Mouse (Mus musculus) gastrocnemius, adult 18-20 months (tissue): ENCODE measurements around the gene Abcb9. TPM values are rescaled to one million over a fixed set of nuclear protein-coding genes. Genes with fewer than 3 reads are reported as not detected.
A peak's percentile ranks its signal among the peaks of the same experiment; 100 is the strongest.

Experiments
- DNase-seq: peaks from one replicate; pipeline ENCODE4 v3.0.0; 2021; ENCODE audit warnings: low spot score
- total RNA-seq, 2 experiments: library from RNA; stranded (reverse); gene quantifications; 2 replicates each; pipeline ENCODE4 v1.2.3; 2021

Abcb9 gene
- total RNA-seq, 2 experiments from 2014 or later: 8.4 to 8.9 TPM

GRCm38 (mm10) chr5:124093852-124094604 is 1.6 kb downstream of the Abcb9 start:
- DNase-seq: no peak

DNA sequence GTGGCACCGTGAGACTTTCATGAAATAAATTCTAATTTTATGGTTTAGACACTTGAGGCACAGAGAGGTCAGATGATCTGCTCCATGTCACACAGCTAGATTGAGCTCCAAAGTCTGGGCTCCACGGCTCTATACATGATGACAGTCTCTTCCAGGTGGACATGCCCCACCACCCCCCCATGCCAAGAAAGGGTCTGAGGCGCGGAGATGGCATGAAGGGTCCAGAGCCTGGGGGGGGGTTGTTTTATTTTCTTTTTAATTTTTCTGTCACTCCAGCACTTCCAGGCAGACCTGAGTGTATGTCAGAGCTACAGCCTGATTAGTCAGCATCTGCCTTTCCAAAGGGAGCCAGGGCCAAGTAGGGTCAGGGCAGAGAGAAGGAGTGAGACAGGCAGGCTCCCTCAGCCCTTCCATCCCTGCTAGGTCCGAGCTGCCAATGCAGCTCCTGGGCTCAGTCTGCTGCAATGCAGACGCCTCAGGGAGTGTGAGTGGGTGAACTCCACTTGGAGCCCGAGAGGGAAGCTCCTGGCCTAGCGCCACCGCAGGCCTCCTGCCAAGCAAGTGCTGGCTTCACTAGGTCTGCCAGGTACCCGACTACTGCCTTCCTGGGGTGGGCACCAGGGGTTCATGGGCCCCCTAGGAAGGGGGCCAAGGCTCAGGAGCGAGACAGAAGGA is 2.3 kb downstream of the Abcb9 start:
- peak; percentile 42 for DNase-seq

DNA sequence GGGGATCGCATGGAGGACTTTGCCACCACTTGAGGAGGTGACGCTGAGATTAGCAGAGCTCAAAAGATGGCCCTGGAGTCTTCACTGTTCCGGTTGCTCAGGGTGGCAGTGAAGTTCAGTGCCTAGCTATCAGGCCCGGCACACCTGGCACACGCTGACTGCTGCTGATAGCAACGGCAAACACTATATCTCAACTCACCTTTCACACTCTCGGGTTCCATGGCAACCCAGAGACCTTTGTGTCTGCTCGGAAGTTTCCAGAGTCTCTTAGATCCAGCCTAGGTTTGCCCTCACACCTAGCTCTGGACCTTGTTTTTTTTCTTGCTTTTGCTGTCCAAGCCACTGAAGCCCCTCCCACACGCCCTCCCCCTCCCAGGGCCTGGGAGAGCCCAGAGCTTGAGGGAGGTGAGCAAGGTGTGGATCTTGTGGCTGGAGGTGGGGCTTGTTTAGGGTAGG is 3.6 kb downstream of the Abcb9 start:
- DNase-seq: no peak

GRCm38 (mm10) chr5:124089868-124090267 is 5.7 kb downstream of the Abcb9 start:
- peak; percentile 61 for DNase-seq

GRCm38 (mm10) chr5:124086876-124087275 is 8.7 kb downstream of the Abcb9 start:
- DNase-seq: no peak

- peak; percentile 28 for DNase-seq
Measured at GRCm38 (mm10) chr5:124085513-124085912, 10.1 kb downstream of the Abcb9 start.

DNA sequence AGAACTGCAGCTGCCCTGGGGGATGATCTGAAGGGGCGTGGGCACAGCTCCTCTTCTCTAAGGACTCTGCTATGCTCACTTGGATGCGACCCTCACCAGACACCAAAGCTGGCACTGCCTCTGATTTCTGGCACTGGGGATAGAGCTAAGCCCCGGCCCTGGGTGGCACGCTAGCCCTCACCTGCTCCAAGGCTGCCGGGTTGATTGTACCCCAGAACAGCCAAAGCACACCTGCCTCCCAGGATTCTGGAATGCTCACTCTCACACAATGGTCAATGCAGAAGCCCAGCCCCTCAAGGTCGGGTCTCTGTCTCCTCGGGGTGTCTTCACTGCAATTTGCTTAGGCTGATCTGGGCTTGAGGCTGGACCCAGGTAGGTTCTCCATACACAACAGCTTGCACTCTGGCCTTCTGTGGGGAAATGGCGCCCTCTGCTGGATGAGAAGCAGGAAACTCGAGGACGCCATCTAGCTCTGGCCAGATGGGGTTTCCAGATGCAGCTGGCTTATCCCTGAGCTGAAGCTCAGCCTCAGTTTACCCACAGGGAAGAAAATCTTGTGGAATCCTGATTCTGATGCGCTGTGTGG is 10.9 kb downstream of the Abcb9 start:
- DNase-seq: peak; percentile 88

GRCm38 (mm10) chr5:124083850-124084587 is 11.6 kb downstream of the Abcb9 start:
- DNase-seq: no peak

DNA sequence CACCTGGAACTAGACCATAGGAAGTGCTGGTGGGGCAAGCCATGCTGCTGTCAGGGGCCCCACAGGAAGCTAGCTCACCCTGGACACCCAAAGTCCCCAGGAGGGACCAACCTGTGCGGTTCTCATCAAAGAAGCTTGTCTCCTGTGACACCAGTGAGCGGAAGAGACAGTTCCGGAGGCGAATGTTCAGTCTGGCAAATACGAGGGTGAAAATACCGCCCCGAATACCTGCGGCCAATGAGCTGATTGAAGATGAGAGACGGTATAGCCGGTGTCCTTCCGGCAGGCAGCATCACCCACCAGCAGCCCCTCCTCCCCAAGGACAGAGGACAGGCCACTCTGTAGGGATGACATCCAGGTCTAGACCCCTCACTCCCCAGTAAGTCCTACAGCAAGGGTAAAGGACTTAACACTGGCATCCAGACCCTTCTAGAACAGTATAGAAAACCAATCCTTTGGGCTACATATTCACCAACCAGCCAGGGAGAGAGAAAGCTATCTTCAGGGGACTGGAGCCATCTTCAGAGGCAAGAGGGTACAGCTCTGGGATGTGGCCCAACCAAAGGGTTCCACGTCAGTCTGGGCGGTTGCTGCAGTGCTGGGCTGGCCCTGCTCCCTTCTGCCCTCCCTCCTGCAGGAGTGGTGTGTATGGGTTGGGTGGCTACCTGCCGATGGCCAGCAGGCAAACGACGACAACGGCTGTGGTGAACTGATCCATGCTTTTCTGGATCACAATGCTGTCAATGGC is 12.5 kb downstream of the Abcb9 start:
- no peak for DNase-seq

DNA sequence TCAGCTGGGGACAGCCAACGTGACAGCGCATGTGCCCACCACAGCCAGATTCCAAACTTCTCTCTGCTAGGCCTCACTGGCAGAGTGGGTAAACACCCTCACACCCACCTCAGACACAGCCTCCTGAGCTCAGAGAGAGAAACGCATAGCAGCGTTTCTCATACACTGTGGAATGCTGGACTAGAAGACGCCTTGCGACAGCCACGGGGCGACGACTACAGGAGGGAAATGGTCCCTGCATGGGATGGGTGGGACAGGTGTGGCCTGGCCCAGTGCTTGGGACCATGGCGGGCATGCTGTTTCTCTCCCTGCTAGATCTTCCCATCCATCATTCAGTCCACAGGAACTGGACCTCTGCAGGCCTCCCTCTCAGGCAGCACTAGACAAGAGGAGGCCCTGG is 13.2 kb downstream of the Abcb9 start:
- DNase-seq: no peak

- no peak for DNase-seq
Measured at GRCm38 (mm10) chr5:124079880-124080279, 15.7 kb downstream of the Abcb9 start.

DNA sequence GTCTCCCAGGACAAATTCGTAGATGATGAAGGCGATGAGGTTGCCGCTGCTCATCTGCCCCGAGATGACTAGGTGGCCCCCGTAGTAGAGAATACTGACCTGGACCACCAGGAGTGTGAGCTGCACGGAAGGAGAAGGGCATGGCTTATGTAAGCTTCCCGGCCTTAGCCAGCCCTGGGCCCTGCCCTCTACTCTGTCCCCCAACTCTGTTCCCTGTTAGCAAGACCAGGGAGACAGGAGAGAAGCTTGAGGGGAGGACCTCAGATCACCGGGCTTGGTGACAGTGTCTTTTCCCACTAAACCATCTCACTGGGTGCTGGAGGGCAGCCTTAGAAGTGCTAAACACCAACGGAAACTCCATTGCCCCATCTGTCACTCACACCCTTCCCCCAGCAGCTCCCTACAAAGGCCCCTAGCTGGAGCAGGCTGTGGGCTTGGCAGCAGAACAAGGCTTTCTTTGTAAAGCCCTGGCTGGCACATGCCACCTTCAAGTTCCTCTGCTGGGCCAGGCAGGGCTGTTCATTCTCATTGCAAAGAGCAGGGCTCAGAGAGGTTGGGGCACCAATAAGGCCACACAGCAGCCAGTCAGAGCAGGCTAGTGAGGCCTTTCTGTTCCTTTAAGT is 16.7 kb downstream of the Abcb9 start:
- no peak for DNase-seq

GRCm38 (mm10) chr5:124077856-124078460 is 17.6 kb downstream of the Abcb9 start:
- no peak for DNase-seq

GRCm38 (mm10) chr5:124077241-124077640 is 18.4 kb downstream of the Abcb9 start:
- no peak for DNase-seq

DNA sequence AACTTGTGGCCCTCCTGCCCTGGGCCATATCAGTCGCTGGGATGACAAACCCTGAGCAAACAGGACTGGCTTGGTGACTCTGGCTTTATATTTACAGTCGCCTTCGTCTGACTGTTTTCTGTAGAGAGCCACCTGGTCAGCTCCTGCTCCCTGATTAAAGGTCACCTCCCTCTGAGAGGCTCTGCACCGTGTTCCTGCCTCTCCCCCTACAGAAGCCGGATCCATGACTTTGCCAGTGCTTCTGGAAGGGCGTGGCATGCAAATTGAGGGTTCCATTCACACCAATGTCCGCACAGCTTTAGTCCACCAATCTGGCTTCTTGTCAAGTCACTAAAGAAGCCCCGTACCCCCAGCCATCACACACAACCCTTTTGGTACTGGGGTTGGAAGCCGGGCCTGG is 19.0 kb downstream of the Abcb9 start:
- DNase-seq: no peak

DNA sequence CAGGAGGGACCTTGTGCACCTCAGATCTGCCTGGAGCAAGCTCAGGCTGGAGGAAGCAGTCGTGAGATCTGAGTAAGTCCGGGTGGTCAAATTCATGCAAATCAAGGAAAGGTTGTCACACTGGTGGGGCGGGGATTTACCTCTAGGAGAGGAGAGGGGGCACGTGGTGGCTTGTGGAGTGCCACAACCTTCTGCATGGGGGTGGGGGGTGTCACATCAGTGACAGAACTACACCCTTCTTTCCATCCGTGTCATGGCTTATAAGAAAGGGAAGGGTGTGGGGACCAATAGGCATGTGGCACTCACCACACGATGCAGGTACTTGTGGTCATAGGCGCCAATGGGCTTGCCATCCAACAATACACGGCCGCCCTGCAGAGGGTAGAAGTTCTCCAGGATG is 19.9 kb downstream of the Abcb9 start:
- no peak for DNase-seq

DNA sequence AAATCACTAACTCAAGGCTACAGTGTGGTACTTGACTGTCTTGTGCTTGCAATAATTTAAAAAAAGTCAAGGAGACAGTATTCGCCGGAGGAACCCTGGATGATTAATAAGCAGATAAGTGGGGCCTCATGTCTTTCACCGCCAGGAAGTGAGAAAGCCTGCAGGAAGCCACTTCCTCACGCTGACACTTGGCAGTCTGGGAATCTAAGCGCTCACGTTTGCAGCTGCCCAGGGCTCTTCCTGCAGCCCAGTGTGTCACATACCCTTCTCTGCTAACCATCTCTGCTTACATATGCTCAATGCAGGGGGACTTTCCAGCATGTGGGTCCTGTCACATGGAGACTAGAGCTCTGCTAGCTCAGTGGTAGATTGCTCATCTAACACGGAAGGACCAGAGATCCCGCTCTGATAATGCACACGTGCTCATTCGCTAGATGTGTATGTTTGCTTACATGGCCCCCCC is 20.7 kb downstream of the Abcb9 start:
- no peak for DNase-seq

- peak; percentile 68 for DNase-seq
Measured at GRCm38 (mm10) chr5:124073682-124074081, 21.9 kb downstream of the Abcb9 start.

DNA sequence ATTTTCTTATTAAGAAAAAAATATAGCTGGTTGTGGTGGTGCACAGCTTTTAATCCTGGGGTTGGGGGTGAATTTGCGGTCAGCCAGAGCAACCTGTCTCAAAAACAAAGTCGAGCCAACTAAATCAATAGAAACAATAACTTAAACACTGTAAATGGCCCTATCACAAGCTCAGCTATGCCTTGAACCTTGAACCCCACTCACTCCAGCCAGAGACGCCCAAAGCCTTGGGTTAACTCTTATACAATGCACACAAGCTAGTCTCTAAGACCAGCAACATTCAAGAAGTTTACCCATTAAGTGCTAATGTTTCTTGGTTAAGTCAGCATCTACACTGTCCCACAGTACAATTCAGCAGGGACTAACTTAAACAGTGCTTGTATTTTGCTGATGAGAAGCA is 25.9 kb downstream of the Abcb9 start:
- DNase-seq: no peak
